Mouse (Mus musculus) left cerebral cortex, postnatal 14 days (tissue): ENCODE data around the gene Eea1. TPM values are rescaled to one million over a fixed set of nuclear protein-coding genes. Genes with fewer than 3 reads are reported as not detected.
"Not testable (repeated sequence)": the region's sequence is repeated elsewhere in the genome, so short reads cannot be mapped to it uniquely, and the experiment has no call there.

ENCODE experiments used
- DNase-seq, 2 experiments: peaks; one replicate each; pipeline ENCODE4 v3.0.0; 2021 to 2022; ENCODE audit warnings: low spot score in 2 of 2, mixed read lengths in 1 of 2
- intact Hi-C: fragments of 180-260 bp; cut with DNase I; formaldehyde crosslinking; loops from one replicate; pipeline ENCODE4 v1.15.1; 2025
- long read RNA-seq, 2 experiments: library from polyadenylated mRNA; stranded (forward); transcript quantifications; one replicate each; pipeline ENCODE4 v2.0.0; 2021
- total RNA-seq, 2 experiments: library from RNA; stranded (reverse); gene quantifications; 2 replicates each; pipeline ENCODE4 v1.2.3; 2021

The Eea1 gene
- total RNA-seq = 10 to 100 TPM; 24.8 to 28.7 TPM
- long read RNA-seq, experiment 1, full-length matches to known transcripts = 3 of 6 reads
- long read RNA-seq, experiment 1, partial matches to known transcripts = 1 of 6 reads
- long read RNA-seq, experiment 1, other reads (novel, unspliced or antisense) = 2 of 6 reads
- long read RNA-seq, experiment 2, full-length matches to known transcripts = 3 of 6 reads
- long read RNA-seq, experiment 2, partial matches to known transcripts = 2 of 6 reads
- long read RNA-seq, experiment 2, other reads (novel, unspliced or antisense) = 1 of 6 reads

DNA sequence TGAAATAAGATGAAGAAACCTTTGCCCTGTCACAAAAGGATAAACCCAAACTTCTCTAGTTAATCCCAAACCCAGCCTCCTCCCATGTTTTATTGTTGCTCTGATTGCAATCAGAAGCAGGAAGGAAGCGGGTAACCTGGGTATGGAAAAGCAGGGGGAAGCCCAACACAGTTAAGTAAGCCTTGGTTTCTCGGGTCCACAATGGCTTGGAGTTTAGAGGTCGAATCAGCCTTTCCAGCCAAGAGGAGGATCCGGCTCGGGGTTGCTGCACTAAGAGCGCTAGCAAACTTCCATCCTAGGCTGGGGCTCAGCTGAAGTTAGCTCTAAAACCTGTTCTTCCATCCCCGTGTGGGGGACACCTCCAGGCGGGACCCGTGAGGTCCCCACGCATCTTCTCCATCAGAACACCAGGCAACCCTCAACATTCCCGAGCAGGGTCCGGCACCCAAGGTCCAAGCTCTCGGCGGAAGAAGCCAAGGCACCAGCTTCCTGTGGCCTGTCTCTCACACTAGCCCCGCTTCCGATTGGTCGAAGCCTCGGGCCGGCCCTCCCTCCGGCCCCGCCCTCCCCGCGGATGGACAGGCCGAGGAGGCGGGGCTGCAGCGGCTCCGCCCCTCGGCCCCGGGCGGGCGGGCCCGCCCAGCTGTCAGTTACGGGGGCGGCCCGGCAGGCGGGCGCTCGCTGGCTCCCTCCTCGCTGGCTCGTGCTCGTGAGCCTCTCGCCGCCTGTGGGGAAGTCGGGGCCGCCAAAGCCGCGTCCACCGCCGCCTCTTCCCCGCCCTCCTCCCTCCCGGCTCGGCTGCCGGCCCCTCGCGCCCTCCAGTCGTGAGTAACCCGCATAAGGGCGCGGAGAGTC lies at the start of gene Eea1:
Eea1 (plus strand) TSS at position 605 of the 855 bp plus-strand sequence.
- DNase-seq = peak; percentile 89 to 91
- intact Hi-C loops = no loop called here

DNA sequence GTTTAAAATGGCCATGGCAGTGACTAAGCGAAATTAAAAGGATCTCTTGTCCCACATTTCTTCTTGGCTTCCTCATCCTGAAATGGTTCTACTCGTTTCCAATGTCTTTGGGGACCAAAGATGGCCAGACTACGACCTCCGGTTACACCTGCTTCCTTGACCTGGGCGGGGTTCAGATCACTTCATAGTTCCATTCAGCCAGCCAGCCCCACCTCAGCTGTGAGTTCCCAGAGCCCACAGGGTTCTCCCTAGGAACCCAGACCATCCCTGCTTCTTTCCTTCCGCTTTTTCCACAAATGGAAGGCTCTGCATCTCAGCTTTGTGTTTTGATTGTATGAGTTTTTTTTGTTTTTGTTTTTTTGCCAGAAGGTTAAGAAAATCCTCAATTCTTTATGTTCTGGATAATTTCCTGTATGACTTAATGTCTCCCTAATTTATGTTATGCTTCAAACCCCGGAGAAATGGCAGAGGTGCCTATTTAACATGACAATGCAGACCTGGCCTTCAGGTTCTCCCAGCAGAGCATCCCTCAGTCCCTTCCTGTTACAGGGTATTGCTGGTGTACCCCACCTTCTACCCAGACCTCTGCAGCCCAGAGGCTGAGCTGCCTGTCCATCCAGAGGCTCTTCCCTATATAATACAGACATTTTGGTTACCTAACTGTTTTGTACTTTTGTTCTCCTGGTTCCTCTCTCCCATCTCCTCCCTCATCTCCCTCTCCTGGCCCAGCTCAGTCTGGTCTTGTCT lies 49.1 kb upstream of the Eea1 start:
- no peak for DNase-seq
- intact Hi-C loops = loop anchor here (10.0 kb wide), 1 partner anchor 407 kb away; no protein-coding TSS in a partner anchor

DNA sequence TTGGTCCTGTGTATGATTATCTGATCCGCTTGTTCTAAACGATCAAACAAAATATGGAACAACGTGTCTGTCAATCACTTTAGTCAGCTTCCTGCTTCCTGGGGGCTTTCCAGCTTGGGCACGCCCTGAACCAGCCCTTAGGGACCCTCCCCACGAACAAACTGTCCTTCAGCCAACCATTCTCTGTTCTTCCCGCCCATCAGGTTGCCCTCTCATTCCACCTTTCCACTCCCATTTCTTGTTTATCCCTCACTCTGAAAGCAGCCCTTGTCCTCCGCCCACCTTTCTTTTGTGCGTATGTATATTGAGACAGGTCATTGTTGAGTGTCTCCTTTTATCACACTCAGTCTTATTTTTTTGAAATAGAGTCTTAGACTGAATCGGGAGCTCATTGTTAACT lies 48.3 kb upstream of the Eea1 start:
- intact Hi-C loops = loop anchor here (10.0 kb wide), 1 partner anchor 407 kb away; no protein-coding TSS in a partner anchor
- no peak for DNase-seq

DNA sequence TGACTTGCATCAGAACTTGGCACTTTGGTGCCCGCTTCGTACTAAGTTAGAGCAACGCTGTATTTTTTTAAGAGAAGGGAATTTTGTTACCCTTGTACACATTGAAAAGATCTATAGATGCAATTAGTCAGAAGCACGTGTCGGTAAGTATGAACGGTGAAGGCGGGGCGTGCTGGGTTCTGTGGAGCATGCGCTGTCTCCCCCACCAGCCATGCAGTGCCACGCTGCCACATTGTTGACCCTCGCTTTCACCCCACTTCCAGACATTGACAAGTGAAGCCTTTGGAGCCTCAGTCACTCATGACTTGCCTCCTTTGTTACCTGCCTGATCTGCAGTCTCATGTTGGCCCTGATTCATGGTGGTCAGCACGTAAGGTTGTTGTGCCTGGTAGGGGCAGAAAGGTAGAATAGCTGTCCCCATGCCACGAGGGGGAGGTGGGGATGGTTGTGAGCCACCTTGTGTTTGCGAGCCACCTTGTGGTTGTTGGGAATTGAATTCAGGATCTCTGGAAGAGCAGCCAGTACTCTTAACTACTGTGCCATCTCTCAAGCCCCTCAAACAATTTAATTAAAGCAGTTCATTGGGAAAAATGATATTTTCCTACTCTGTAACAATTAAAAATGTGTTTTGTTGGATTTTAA lies 47.0 kb upstream of the Eea1 start:
- intact Hi-C loops = loop anchor here (10.0 kb wide), 1 partner anchor 409 kb away; no protein-coding TSS in a partner anchor

DNA sequence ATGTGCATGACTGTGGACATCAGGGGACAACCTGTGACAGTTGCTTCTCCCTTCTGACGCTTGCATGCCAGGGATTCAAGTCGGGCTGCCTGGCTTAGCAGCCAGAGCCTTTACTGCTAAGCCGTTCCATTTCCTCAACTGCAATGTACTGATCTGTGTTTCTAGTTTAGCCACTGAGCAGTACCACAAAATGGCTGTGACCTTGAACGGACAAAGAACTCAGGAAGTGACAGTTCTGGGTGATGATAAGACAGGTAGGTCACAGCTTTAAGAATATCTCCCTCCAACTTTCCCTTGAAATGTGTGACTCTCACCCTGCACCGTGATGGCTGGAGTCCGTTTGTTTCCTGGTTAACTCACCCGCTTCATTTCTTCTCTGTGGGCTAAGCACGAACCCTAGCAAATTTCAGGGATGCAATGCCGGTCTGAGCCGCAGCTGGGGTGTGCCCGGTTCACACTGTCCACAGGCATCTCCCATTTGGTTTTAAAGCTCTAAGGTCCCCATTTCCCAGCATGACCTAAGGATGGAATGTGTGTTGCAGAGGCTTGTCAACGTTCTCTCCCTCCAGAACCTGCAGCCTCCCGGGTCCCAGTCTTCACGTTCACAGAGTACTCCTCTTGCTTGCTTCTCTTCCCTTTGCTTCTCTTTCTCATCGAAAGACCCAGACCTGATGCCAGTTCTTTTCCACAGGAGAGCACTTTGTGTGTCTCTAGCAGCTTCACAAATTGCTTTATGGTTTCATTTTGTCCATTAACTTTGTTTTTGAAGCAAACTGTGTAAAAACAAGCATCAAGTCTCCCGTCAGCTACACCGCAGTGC lies 46.2 kb upstream of the Eea1 start:
- intact Hi-C loops = loop anchor here (1.0 to 10.0 kb wide), 2 partner anchors 343 to 409 kb away; no protein-coding TSS in a partner anchor
- DNase-seq = no peak

More for the DNA sequence above, 47.0 kb upstream of the Eea1 start:
- no peak for DNase-seq

DNA sequence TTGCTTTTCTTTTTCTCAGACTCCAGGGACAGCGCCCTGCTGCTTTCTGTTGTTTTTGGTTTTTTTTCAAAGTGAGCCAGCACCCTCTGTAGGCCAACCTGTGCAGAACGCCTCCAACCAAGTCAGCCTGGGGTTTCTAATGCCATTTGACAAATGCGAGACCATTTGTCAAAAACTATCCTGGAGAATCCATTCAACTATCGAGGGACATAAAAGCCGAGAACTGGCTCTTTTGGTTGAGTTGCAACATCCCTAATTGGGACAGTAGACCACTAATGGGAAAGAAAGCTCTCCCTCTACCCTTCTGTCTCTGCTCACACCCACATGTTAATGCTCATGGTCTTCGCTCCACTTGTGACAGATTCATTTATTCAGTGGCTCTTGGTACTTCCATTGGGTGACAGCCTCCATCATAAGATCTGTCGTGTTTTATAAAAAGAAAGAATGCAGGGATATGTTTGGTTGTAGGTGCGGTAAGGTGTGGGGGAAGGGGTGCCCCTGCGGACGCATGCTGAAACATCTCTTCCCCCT lies 45.5 kb upstream of the Eea1 start:
- peak; percentile 77 to 78 for DNase-seq
- intact Hi-C loops = loop anchor here (1.0 to 10.0 kb wide), 2 partner anchors 344 to 410 kb away; no protein-coding TSS in a partner anchor

DNA sequence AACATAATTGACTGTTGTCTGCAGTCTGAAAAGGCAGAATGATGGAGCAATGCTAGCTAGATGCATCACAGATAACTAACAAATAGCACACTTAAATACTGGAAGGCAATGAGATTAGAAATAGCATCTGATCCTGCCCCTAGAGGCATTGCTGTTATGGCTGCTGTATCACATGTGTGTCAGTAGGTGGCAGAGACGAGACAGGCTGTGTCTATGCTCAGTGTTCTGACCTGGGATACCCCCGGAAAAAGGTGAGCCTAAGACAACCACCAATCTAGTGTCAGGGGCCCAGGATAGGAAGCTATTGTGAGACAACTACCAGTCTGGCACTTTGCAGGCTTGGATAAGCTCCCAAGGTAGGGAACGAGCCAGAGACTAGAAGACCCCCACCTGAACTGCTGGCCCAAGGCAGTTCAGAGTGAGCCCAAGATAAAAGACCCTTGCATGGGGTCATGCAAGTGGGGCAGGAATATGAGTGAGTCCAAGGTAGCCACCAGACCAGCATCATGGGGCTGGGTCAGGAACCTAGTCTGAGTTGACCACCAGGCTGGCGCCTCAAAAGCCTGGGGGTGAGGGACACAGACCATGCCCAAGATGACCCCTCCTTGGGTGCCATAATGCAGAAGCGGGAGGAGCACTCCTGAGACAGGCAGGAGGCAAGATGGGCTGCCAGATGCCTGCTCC lies 41.8 kb upstream of the Eea1 start:
- intact Hi-C loops = loop anchor here (1.0 to 10.0 kb wide), 2 partner anchors 135 to 414 kb away; no protein-coding TSS in a partner anchor

DNA sequence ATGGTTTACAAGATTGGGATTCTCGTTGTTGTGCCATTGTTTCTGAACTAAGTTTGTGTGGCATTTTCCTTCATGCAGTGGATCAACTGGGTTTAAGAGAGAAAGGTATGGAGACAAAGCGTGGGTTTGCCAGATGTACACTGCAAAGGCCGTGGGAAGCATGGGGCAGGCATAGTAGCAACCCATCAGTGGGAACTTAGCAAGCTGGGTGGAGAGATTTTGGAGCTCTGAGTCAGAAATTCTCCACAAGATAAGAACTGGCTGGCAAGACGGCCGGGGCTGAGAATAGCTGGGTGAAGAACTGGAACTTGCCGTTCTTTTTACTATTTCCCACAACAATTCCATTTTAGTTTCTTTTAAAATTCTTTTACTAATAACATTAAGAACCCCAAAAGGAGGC lies 35.8 kb upstream of the Eea1 start:
- intact Hi-C loops = no loop called here
- DNase-seq = no peak

More for the DNA sequence above, 41.8 kb upstream of the Eea1 start:
- DNase-seq = peak; percentile 38 to 56

DNA sequence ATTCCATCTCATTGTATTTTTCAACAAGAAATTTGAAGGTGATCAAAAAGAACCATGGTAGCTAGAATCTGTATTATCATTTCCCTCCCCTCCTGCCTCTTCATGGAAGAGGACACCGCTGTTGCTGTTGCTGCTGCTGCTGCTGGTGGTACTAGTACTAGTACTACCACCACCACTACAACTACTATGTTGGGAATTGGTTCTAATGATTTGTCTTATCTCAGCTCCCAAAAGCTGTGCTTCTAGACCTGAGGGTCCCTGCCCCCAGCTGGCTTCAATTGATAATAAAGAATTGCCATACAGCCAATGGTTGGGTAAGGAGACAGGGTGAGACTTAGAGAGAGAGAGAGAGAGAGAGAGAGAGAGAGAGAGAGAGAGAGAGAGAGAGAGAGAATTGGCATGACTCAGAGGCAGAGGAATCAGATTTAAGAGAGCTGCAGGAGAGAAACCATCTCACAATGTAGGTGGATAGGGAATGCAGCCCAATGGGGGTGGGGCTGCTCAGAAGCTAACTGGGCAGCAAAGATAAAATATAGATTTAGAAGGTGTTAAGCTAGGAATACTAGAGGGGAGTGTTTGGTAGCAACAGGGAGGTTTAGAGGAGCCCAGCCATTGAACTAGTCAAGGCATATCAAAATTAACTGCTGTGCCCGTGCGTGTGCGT lies 31.1 kb upstream of the Eea1 start:
- intact Hi-C loops = no loop called here
- DNase-seq = peak in 1 of 2 experiments; percentile 35

DNA sequence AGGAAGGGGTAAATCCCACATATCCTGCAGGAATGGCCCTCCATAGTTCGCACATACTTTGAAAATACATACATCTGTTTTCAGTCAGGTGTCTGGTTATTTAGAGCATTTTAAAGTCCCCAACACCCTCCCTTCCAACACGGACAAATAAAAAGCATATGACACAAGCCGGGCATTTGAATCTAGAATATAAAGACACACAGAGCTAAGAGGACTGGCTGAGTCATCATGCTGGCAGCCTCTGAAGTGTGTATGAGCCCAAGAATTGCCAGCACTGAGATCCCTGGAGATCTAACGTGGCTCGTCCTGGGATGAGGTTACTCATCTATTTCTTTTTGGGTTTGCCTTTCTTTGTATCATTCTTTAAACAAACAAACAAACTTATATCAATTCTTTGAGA lies 29.4 kb upstream of the Eea1 start:
- intact Hi-C loops = no loop called here
- DNase-seq = peak in 1 of 2 experiments; percentile 26

DNA sequence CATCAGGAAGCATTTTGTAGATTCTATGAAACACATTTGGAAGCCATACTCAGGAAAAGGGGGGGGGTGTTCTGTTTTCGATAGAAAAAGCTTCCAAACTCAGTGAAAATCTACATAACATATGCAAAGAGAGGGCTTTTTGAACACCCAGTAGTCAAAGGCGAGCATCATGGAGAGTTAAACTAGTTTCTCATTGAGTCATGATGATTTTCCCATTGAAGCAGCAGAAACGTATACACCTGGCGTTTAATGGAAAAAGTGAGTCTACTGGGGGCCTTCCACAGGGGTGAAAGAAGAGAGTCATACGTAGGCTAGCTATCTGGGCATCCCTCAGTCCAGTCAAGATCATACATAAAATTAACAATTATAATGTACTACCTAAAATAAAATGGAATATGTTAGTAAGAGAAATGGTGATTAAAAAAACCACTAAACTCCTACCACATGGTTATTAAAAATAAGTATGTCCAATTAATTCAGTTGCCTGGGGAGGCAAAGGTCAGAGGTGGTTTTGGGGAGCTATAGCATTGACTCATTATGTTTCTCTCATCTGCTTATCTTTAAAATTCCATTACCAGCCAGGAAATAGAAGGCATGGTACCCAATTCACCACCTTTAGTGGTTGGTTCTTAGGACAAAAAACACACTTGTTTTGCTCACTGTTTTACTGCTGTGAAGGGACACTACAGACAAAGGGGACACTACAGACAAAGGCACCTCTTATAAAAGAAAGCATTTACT lies 25.8 kb upstream of the Eea1 start:
- intact Hi-C loops = no loop called here
- DNase-seq = no peak

DNA sequence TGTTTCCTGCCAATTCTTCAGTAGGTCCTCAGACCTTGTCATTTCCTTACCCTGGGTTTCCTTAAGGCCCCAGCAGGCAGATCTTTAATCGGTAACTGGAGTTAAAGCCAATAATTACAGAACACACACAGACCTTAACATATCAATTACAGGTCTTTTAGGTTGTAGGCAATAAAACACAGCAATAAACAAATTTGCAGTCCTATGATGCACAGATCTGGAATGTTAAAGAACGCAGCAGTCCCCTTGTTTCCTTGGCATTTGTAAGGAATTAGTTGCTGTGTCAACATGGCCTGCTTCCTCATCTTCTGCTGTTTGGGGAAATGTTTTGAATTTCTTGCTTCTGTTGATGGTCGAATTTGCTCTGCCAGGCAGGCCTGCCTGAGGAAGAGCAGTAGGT lies 21.7 kb upstream of the Eea1 start:
- DNase-seq = no peak

DNA sequence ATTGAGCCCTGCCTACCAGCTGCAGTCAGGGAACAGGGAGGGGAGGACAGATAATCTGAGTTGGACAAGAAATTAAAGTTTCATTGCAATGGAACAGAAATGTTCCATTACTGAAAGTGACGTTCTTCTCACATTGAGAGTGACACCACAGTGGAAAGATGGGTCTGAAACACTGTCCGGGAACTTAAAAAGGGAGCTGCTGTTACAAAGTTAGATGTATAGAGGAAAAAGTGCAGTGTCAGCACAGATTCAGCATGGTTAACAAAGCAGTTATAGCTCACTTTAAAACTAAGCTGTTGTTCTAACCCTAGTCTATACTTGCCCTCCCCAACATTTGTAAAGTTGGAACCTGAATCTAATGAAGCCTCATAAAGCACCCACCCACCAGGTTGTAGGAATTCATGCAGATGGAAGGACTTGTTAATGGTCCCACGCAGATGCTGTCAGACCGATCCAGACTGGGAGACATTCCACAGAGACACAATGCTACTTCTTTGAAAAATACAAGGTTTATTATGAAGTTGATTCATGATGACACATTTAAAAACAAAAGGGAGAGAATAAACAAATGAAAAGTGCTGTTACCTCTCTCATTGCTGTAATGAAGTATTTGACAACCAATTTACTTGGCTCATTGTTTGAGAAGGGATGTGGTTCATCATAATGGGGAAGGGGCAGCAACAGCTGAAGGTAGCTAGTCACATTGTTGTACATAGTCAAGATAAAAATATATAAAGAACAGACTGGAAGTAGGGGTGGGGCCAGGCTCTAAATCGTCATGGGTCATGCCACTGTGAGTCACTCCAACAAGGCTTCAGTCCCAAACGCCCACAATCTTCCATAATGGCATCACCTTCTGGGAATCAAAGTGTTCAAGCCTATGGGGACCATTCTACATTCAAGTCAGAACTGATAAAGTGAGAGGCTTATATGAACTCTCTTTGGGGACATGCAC lies 16.9 kb upstream of the Eea1 start:
- no peak for DNase-seq
- intact Hi-C loops = no loop called here

More for the DNA sequence above, 21.7 kb upstream of the Eea1 start:
- intact Hi-C loops = no loop called here

DNA sequence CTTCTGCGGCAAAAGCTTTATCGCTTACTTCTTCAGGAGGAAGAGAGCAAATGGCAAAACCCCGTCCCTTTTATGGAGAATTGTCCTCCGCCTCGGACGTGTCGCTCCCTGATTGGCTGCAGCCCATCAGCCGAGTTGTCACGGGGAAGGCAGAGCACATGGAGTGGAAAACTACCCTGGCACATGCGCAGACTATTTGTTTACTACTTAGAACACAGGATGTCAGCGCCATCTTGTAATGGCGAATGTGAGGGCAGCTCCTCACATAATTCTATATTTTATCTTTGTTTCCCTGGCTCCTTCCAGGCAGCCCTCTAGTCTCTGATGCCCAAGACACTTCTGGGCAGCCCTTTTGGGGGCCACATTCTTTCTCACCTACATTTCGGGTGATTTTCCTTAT lies 6.8 kb upstream of the Eea1 start:
- DNase-seq, intact Hi-C loops: not testable (repeated sequence)
